Mouse (Mus musculus) brain, embryonic 14.5 days (tissue): Measurements from ENCODE around the gene Kcnip2. TPM values are rescaled to one million over a fixed set of nuclear protein-coding genes. Genes with fewer than 3 reads are reported as not detected.

Source experiments
- DNase-seq: peaks from one replicate; pipeline ENCODE4 v3.0.0-alpha.2; 2011; ENCODE audit warnings: low read depth
- CTCF ChIP-seq: fragments of 200-500 bp; IDR thresholded peaks from 2 replicates; pipeline ENCODE4 v1.5.1; 2012; ENCODE audit warnings: inconsistent platforms, mild to moderate bottlenecking, moderate library complexity, borderline replicate concordance; ENCODE audit not compliant: insufficient read depth, insufficient read length; ENCODE audit errors: extremely low read depth
- POLR2A ChIP-seq: fragments of 200-500 bp; IDR thresholded peaks from 2 replicates; pipeline ENCODE4 v1.6.1; 2012; ENCODE audit warnings: mild to moderate bottlenecking, inconsistent platforms, borderline replicate concordance; ENCODE audit not compliant: poor library complexity, insufficient read depth, insufficient read length, severe bottlenecking; ENCODE audit errors: extremely low read depth
- polyA plus RNA-seq: library from polyadenylated mRNA; depleted of rRNA; stranded (reverse); fragments of >200 nt; gene quantifications from 2 replicates; pipeline ENCODE4 v1.2.3, GENCODE M21; 2012; rRNA removed

The Kcnip2 gene
- polyA plus RNA-seq, 1 experiment = 10.2 TPM

DNA sequence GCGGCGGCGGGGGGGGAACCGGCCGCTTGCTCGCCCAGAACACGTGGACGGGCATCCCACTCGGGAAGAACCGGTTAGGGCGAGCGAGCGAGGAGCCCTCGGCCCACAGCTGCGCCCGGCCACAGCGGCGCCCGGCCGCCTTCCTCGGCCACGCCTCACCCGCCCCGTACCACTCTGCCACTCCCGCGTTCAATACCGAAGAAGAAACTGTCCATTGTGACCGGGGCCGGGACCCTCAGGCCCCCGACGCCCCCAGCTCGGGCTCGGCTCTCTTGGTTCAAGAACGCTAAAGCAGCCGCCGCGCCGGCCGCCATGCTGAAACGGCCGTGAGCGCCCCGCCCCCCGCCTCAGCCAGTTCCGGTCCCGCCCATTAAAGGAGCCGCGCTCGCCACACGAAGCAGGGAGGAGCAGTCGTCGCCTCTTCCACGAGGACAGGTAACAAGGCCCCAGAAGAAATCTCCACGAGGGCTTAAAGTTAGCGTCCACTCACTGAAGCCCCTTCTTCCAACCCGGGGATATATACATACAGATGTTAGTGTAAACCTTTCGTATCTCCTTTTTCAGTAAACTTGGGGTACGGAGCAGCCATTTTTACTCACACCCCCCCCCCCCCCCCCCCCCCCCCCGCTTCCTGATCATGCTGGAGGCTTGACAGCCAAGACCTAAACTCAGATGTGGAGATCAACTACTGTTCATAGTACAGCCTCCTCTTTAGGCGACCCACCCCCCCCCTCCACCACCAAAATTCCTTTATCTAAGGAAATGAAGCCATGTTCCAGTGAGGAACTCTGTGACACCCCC, 66.4 kb downstream of the Kcnip2 start, which contains the start of gene Npm3:
Gene Npm3 (minus strand): TSS at position 349 of the 801 bp plus-strand sequence.
- DNase-seq = peak; percentile 94
- no peak for TF ChIP-seq CTCF
- no peak; the same call in 1 of the 2 replicates for TF ChIP-seq POLR2A

DNA sequence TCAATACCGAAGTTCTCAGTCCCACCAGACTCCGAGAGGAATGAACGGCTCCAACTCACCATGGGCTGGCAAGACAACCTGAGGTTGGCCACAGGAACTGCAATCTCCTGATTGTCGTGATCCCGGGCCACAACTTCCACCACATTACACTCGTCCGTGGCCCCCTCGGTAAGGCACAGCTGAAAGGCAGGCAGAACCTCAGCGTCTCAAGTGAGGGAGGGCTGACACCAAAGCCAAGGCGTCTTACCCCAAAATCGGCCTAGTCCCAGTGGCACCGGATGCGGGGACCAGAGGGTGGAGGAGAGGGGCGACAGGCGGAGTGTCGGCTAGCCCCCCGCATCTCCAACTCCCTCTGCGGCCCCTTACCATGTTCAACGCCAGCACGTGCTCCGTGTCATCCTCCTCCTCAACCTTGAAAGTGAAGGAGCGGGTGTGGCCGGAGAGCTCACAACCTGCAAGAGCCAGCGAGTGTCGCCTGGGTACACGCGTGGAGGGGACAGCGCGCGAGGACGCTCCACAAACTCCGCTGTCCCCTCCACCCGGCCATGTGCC, 67.1 kb downstream of the Kcnip2 start:
- TF ChIP-seq CTCF = no peak
- TF ChIP-seq POLR2A = no peak
- DNase-seq = no peak

DNA sequence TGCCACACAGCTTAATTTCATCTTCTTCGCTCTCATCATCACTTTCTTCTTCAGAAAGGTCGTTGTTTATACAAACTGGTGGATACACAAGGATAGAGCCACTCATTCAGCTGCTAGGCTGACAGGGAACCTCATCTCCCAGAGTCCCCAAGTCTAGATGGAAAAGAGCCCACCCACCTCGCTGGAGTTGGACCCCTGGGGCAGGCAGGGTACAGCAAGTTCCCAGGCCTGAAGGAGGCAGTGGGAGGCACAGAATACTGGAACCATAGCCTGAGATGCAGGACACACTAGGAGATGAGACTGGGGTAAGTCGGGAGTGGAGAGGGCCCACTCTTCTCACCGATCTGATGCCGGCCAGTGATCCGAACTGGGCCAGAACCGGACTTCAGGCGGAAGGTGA, 67.7 kb downstream of the Kcnip2 start:
- TF ChIP-seq POLR2A = no peak
- no peak for TF ChIP-seq CTCF

DNA sequence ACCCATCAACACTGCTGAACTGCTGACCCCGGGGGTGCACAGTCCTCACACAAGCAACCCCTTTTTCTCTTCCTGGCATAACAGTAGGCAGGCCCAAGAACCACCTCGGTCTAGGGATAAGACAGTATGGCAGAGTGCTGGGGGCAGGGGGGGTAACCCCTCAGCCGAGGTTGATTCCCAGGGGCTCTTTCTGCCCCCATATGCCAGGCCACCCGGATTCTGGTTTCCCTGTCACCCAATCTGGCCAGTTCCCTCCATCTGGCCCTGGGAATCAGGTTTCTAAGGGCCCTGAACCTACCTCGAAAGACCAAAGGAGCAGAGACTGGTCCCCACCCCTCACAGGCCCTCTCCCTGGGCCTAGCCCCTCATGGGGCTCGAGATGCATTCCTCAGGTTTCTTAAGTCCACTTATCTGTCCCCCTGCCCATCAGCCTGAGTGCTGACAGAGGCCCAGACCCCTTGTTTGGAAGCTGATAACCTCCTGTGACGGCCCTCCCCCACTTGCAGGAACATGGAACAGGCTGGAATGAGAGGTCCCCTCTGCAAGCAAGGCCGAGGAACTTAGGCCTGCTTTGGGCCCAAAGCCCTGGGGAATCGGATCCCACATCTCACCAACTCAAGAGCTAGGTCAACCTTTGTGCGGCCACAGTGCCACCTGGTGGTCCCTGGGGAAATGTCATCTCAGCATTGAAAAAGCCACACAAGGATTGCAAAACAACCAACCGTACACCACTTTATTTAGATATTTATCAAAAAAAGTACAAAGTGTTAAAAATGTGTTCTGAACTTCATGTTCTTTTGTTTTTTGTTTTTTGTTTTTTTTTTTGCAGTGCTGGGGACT, 68.6 kb downstream of the Kcnip2 start:
- peak; percentile 88 for DNase-seq
- TF ChIP-seq CTCF = peak; percentile 91
- no peak for TF ChIP-seq POLR2A

More for the DNA sequence above, 67.7 kb downstream of the Kcnip2 start:
- DNase-seq = no peak

DNA sequence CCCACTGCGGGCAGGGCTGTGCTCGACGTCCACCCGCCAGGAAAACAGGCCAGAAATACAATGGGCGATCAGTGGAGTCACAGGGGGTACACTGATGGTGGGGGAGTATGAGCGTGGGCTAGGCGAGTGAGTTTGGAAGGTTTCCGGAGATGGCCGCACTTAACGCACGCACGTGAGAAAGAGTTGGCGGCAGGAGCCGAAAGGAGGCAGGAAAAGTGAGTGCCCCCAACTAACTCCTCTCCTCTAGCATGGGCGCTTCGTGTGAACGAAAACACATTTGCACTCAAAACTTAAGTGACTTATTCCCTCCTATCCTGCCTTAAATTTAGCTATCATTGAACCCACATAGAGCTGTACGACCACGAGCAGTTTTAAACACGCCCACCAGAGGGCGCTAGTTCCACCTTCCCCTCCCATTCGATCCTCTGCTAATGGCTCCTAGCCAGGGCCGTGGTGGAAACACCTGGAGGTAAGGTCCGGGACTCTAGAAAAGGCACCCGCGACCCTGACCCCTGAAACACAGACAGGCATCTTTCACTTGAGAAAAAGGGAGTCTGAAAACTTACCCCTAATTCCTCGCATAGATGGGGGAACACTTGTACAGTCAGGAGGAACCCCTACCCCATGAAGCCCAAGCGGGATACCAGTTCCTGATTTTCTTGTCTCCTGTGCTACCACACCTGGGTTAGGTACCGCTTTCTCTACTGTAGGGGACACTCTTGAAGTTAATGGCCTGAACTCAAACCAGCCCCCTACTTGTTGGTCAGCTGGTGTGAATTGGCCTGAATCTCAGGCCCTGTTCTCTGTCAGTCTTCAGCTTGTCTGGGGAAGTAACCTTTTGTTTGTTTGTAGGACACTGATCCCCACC, 69.5 kb downstream of the Kcnip2 start:
- DNase-seq = peak; percentile 60
- peak; percentile 86 for TF ChIP-seq CTCF
- TF ChIP-seq POLR2A = no peak

DNA sequence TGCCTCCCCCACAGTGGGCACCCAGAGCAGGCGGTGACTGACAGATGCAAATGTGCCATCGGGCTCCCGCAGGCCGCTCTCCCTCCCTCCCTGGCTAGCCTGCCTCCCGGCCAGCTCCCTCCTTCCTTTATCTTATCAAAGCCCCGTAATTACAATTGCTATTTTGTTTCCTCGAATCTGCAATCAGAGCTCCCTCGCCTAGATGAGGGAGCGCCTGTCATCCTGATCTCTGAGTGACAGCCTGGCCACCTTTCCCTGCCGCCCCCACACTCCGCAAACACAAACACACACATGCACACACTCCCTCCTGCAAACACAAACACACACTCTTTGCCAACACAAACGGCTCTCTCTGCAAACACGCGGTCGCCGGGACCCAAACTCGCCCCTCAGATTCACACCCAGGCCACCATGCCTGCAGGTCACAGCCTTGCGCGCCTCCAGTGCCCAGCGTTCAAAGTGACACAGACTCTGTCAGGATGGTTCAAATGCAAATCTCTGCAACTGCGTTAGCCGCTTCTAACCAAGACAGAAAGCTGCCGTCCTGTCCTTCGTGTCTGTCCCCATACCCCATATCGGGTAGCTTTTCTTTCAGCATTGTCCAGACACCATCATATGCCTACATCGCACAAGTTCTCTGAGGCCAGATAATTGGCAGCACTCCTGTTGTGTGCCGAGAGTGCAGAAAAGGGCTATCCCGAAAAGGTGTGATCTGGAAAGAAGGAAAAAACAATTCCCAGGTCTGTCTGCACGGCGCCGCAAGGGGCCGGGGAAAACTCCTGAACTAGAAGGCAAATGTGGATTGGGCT, 70.3 kb downstream of the Kcnip2 start:
- no peak for DNase-seq
- TF ChIP-seq CTCF (no peak), POLR2A (no peak)

DNA sequence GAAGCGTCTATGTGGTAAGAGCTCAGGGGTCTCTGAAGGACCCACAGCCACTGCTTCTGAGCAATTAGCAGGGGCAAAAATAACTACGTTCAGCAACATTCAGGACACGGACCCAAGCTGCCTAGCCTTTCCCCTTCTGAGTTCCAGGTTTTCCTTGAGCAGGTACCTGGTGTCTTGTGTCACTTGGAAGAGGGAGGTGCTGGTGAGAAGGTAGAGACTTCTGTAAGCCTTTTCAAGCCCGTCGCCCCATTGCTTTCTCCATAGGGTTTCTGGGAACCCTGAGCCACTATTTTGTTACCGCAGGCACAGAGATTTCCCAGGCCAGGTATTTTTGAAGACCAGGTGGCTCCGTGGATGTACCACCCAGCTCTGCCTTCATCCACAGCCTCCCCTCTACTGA, 72.2 kb downstream of the Kcnip2 start:
- DNase-seq = no peak
- TF ChIP-seq CTCF (no peak), POLR2A (no peak)

DNA sequence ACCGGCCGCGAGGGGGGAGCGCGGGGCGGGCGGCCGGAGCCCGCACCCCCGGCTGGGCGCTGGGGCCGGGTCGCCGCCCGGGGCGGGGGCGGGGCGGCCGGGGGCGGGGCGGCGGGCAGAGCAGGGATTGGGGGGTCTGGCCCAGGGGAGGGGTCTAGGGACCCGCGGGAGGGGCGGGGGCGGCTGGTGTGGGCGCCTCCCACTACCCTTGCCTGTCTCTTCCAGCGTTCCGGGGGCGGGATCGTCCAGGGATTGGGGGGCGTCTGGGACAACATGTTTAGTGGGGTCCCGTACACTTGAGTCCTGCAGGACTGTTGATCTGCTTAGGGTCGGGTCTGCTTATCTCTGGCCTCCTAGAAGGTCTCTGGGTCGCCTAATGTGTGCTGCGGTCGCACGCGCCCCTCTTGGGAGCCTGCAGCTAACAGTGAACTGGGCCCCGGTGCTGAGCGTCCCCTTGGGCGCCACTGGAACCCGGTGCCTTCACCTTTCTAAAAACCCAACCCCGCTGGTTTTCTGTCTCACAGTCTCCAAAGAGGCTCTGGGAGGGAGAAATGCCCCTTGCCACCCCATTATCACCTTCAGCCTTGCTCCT, 72.8 kb downstream of the Kcnip2 start:
- TF ChIP-seq POLR2A (no peak), CTCF (no peak)
- no peak for DNase-seq

DNA sequence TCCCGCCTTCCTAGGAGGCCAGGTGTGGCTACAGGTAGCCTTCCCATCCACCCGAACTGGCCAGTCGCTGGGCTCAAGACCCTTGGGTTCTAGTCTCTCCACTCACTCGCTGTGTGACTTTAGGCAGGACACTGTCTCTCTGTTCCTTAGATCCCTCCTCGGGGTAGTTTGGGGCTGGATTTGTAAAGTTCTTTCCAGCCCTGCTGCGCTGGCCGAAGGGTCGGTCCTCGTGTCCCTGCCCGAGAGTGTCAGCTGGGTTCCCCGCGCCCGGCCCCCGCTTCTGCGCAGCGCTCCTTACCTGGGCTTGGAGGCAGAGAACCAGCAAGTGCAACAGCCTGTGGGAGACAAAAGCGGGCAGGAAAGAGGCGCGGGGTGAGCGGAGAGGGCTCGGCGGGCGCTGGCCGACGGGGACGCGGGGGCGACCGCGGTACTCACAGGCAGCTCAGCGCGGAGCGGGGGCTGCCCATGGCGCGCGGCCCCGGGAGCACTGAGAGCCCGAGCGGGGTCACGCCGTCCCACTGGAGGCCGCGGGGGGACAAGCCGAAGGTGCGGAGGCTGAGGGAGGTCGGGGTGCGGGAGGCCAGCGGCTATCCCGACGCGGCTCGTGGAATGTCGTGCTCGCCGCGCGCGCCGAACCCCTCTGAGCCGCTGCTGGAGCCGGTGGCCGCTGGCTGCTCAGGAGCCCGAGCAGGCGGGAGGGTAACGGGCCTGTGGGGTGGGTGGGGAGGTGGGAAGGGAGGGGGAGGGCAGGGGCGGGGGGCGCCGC, 73.5 kb downstream of the Kcnip2 start, which contains the start of gene Fgf8:
Gene Fgf8 (minus strand): TSS at position 698 of the 766 bp plus-strand sequence.
- TF ChIP-seq POLR2A (no peak), CTCF (no peak)

More for the DNA sequence above, 73.5 kb downstream of the Kcnip2 start, which contains the start of gene Fgf8:
- DNase-seq = no peak

Other genes starting within 250 kb of the Kcnip2 start
- gene Fbxw4, start 155.7 kb downstream of the Kcnip2 start, polyA plus RNA-seq = 47.7 and 69.5 TPM in 2 replicates
- gene Fgf8, start 73.1 kb downstream of the Kcnip2 start, polyA plus RNA-seq = 1.8 and 2.0 TPM in 2 replicates
- 50.0 and 70.1 TPM in 2 replicates for gene Npm3, start 66.5 kb downstream of the Kcnip2 start, polyA plus RNA-seq
- 125 and 156 TPM in 2 replicates for gene Mgea5, start 32.2 kb downstream of the Kcnip2 start, polyA plus RNA-seq
- 19.6 and 22.0 TPM in 2 replicates for gene Armh3, start 182.4 kb upstream of the Kcnip2 start, polyA plus RNA-seq
- gene Hps6, start 187.4 kb upstream of the Kcnip2 start, polyA plus RNA-seq = 1.6 and 2.1 TPM in 2 replicates
- 24.0 and 30.1 TPM in 2 replicates for gene Pprc1, start 228.8 kb upstream of the Kcnip2 start, polyA plus RNA-seq
- gene Ldb1, start 229.2 kb upstream of the Kcnip2 start, polyA plus RNA-seq = 404 and 531 TPM in 2 replicates